27 mouse cellular contexts compared by ENCODE assay signal in the genomic region with DNA sequence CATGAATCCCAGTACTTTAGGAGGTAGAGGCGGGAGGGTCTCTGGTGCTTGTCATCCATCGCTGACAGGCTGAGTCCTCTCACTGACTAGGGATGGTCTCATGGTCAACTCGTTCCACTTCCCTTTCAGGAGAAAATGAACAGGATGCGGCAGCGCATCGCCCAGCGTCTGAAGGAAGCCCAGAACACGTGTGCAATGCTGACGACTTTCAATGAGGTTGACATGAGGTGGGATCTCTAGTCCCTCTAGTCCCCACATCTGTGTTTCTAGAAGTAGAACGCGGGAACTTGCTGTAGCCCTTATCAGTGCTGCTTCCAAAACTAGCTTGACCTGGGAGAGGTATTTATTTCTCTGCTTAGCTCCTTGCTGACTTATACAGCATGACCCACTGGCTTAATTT. TPM values are rescaled to one million over a fixed set of nuclear protein-coding genes. Genes with fewer than 3 reads are reported as not detected.
DNase-seq lines count a peak whose midpoint lies in the region; ATAC-seq and TF ChIP-seq lines count a peak whose summit lies in the region.
"Had no signal": no experiment of that assay in that cellular context is flagged by ENCODE, and none has a peak within 500 bp of the region (broad histone marks: within the 10 kb centered on the region; RNA-seq: fewer than 3 reads in every experiment).

No protein-coding gene starts in this region.

- peak; percentile 59 for ATAC-seq in common myeloid progenitor, adult 5-6 weeks (replicated peaks; ENCODE audit: low read depth, poor library complexity, severe bottlenecking)
- ATAC-seq: forebrain, postnatal 0 days; hindbrain, postnatal 0 days; intestine, embryonic 16.5 days had no signal

- WGBS in thymus, adult 2 months, result 31% methylated on average over 11 of the region's 11 CpGs

- no peak for TF ChIP-seq CTCF in thymus, adult 2 months (IDR thresholded peaks at IDR 0.05; ENCODE audit: borderline replicate concordance, control insufficient read depth, extremely low read depth, insufficient read depth, low read length, poor library complexity)

- TF ChIP-seq POLR2A in thymus, adult 2 months (IDR thresholded peaks at IDR 0.05; ENCODE audit: control insufficient read depth, extremely low read depth, insufficient read depth, low read length, poor library complexity), result no peak

- peaks cover 21% of the 10 kb centered on the region for H3K4me1 ChIP-seq in thymus, adult 2 months (replicated peaks; ENCODE audit: control insufficient read depth, insufficient read depth, low read length)
- H3K4me1 ChIP-seq: heart, embryonic 10.5 days; hindbrain, embryonic 10.5 days; limb, embryonic 10.5 days; lung, embryonic 15.5 days had no signal

- no peak overlapping the region for H3K4me3 ChIP-seq in thymus, adult 2 months (ENCODE audit: control insufficient read depth, insufficient read depth, low read length)
- H3K4me3 ChIP-seq: embryonic facial prominence, embryonic 15.5 days; heart, embryonic 10.5 days; hindbrain, embryonic 10.5 days; limb, embryonic 10.5 days; liver, embryonic 15.5 days; lung, embryonic 15.5 days had no signal

- H3K36me3 ChIP-seq in thymus, adult 2 months (ENCODE audit: control insufficient read depth, insufficient read depth, low read length), result peaks cover 51% of the 10 kb centered on the region

- no peaks in the 10 kb centered on the region for H3K27me3 ChIP-seq in thymus, adult 2 months (ENCODE audit: control insufficient read depth, insufficient read depth, low read length)
- H3K27me3 ChIP-seq: embryonic facial prominence, embryonic 15.5 days; liver, embryonic 15.5 days; lung, embryonic 15.5 days had no signal

- H3K27ac ChIP-seq in thymus, adult 2 months (ENCODE audit: control insufficient read depth, insufficient read depth, low read length), result peak overlapping the region; percentile 23; the same call in 1 of the 2 replicates
- H3K27ac ChIP-seq: embryonic facial prominence, embryonic 15.5 days; heart, embryonic 10.5 days; hindbrain, embryonic 10.5 days; hindbrain, postnatal 0 days; limb, embryonic 10.5 days; liver, embryonic 15.5 days; lung, embryonic 15.5 days; stomach, postnatal 0 days had no signal

- peak; percentile 21 for DNase-seq in thymus, adult 2 months
- no peak for DNase-seq in thymus, postnatal 36 days
- peak; percentile 32 for DNase-seq in T-cell, adult 2 months (ENCODE audit: low spot score)
- DNase-seq in naive thymus-derived CD4-positive, alpha-beta T cell, adult 2 months (ENCODE audit: low read depth), result peak; percentile 50
- DNase-seq in gastrocnemius, postnatal 4 days (ENCODE audit: low spot score in 2 of 2), result no peak
- DNase-seq in embryo, embryonic 11 days, result no peak
- DNase-seq: adrenal gland, adult 2 months; cerebellum, adult 18-20 months; cerebellum, postnatal 36 days; forebrain, postnatal 0 days; gastrocnemius, postnatal 25 days; kidney, adult 9 months; kidney, postnatal 14 days; liver; lung, postnatal 4 days; right cerebral cortex, postnatal 25 days had no signal

RNA-seq across cellular contexts. Expression of a gene that starts 13.0 kb away (rescaled TPM):
- 131 and 135 TPM in 2 replicates for polyA plus RNA-seq in thymus, adult 2 months (2012; rRNA removed)
- total RNA-seq in common myeloid progenitor, adult 5-6 weeks (2017), result 165 and 185 TPM in 2 replicates
- total RNA-seq in gastrocnemius, postnatal 4 days (2021), result 100 to 1,000 TPM; 248 to 258 TPM

RNA-seq across cellular contexts. Expression of a gene that starts 13.1 kb away (rescaled TPM):
- 2.6 and 4.4 TPM in 2 replicates for polyA plus RNA-seq in thymus, adult 2 months (2012; rRNA removed)
- total RNA-seq in common myeloid progenitor, adult 5-6 weeks (2017), result 3.7 and 5.9 TPM in 2 replicates
- total RNA-seq in gastrocnemius, postnatal 4 days (2021), result 1 to 10 TPM; 3.2 to 4.7 TPM

RNA-seq across cellular contexts. Expression of a gene that starts 27.4 kb away (rescaled TPM):
- polyA plus RNA-seq in thymus, adult 2 months (2012; rRNA removed), result 3.7 and 11.4 TPM in 2 replicates
- total RNA-seq in common myeloid progenitor, adult 5-6 weeks (2017), result 0.15 TPM in 1 of 2 replicates, not detected in the other
- total RNA-seq in gastrocnemius, postnatal 4 days (2021), result under 1 TPM; 0.47 to 0.49 TPM
- total RNA-seq: neutrophil, adult 5-6 weeks had no signal

RNA-seq across cellular contexts. Expression of a gene that starts 53.9 kb away (rescaled TPM):
- 1.3 and 2.1 TPM in 2 replicates for polyA plus RNA-seq in thymus, adult 2 months (2012; rRNA removed)
- total RNA-seq in common myeloid progenitor, adult 5-6 weeks (2017), result not detected in 2 replicates
- total RNA-seq in gastrocnemius, postnatal 4 days (2021), result 1 to 10 TPM; 5.6 to 6.4 TPM
- total RNA-seq: neutrophil, adult 5-6 weeks had no signal

Comparison
In these comparisons a context has a peak if more than half of its experiments do, and no peak if none do; other contexts are left out.
1. DNase-seq: peak in thymus, adult 2 months (single experiment), T-cell, adult 2 months (single experiment) and naive thymus-derived CD4-positive, alpha-beta T cell, adult 2 months (single experiment); none in thymus, postnatal 36 days (0 of 2), gastrocnemius, postnatal 4 days (0 of 2) and embryo, embryonic 11 days (single experiment).